Mouse (Mus musculus) urinary bladder, adult 18-20 months (tissue): Measurements from ENCODE around the gene Taf5.

Source experiments
- DNase-seq, 2 experiments: peaks; one replicate each; pipeline ENCODE4 v3.0.0; 2022; ENCODE audit warnings: low spot score in 2 of 2, mixed read lengths in 2 of 2

Taf5 gene

DNA sequence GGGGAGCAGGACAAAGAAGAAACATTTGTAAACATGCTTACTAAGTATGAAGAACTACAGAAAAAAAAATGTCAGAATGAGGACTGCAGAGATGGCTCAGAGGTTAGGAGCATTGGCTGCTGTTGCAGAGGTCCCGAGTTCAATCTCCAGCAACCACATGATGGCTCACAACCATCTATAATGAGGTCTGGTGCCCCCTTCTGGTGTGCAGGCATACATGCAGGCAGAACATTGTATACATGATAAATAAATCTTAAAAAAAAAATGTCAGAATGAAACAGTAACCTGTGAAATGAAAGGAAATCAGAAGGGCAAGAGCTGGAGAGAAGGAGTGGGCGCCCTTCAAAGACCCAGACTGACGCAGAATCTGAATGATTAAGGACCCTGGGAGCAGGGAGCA lies 1.7 kb upstream of the Taf5 start:
- DNase-seq, result no peak

DNA sequence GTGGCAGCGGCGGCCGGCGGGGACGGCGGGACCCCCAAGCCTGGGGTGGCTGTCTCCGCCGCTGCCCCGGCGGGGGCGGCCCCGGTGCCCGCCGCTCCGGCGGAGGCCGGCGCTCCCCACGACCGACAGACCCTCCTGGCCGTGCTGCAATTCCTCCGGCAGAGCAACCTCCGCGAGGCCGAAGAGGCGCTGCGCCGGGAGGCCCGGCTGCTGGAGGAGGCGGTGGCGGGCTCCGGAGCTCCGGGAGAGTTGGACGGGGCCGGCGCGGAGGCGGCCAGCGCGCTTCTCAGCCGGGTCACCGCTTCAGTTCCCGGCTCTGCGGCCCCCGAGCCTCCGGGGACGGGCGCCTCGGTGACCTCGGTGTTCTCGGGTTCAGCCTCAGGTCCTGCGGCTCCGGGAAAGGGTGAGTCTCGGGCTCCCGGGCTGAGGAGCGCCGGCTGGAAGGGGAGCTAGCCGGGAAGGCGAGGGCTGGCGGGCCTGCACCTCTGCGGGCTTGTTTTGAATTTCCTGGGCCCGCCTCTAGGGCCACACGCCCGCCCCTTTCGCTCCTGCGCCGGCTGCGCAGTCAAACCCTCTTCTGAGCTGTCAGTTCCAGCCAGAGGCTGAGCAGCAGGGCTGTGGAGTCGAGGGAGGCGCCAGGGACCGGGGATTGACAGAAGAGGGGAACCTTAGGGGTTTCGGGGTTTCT lies 522 bp downstream of the Taf5 start:
- DNase-seq, result peak; percentile 77 to 81

GRCm38 (mm10) chr19:47088226-47088625 lies 20.7 kb downstream of the Taf5 start:
- DNase-seq, result no peak

- peak; percentile 6 to 49 for DNase-seq
These were observed 22.4 kb downstream of the Taf5 start for GRCm38 (mm10) chr19:47089718-47090525.

DNA sequence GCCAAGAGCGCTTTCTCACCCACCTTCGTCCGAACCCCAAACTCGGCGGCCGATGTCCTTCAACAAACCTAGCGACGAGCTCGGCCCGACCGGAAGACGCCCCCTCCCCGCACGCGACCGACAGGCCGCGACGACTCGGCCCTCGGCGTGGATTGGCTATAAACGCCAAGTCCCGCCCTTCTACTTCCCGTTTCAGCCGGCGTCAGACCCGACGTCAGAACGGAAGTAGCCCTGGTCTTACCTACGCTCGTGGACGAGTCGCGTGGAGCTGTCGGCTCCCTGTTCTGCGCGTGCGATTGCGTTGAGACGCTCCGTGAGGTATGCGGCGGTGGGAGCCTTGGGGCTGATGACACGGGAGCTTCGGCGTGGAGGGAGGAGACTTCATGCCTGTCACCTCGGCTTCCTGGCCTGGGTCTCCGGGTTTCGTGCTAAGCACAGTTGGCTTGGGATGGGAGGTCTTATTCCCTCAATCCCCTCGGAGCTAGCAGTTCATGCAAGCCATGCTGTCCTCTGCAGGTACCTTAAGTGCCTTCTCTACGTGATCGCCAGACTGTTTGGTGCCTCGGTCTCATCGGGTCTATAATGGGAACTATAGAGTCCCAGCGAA lies 23.1 kb downstream of the Taf5 start, which contains the start of the genes Usmg5 and Pdcd11:
TSS of gene Usmg5 (minus strand) at position 98 of the 607 bp plus-strand sequence.
TSS of gene Pdcd11 (plus strand) at position 219 of the 607 bp plus-strand sequence.
- DNase-seq, result peak; percentile 85 to 93

GRCm38 (mm10) chr19:47101080-47101479 lies 33.5 kb downstream of the Taf5 start:
- no peak for DNase-seq

- DNase-seq, result no peak
These were observed 37.2 kb downstream of the Taf5 start for GRCm38 (mm10) chr19:47104641-47105271.

- no peak for DNase-seq
These were observed 51.1 kb downstream of the Taf5 start for GRCm38 (mm10) chr19:47118634-47119033.

- DNase-seq, result no peak
These were observed 53.5 kb downstream of the Taf5 start for GRCm38 (mm10) chr19:47121054-47121453.

GRCm38 (mm10) chr19:47122802-47123201 lies 55.3 kb downstream of the Taf5 start:
- DNase-seq, result no peak

DNA sequence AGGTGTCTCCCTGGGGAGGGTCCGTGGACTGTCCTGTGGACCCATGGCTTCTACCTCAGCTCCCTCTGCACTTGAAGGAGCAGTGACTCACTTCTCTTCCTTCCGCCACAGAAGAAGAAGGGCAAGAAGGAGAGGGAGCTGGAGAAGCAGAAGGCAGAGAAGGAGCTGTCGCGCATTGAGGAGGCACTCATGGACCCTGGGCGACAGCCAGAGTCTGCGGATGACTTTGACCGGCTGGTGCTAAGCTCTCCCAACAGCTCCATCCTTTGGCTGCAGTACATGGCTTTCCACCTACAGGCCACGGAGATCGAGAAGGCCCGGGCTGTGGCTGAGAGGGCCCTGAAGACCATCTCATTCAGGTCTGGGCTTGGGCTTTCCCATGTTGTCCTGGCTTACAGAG lies 60.6 kb downstream of the Taf5 start:
- no peak for DNase-seq

GRCm38 (mm10) chr19:47128835-47129234 lies 61.3 kb downstream of the Taf5 start:
- DNase-seq, result no peak

DNA sequence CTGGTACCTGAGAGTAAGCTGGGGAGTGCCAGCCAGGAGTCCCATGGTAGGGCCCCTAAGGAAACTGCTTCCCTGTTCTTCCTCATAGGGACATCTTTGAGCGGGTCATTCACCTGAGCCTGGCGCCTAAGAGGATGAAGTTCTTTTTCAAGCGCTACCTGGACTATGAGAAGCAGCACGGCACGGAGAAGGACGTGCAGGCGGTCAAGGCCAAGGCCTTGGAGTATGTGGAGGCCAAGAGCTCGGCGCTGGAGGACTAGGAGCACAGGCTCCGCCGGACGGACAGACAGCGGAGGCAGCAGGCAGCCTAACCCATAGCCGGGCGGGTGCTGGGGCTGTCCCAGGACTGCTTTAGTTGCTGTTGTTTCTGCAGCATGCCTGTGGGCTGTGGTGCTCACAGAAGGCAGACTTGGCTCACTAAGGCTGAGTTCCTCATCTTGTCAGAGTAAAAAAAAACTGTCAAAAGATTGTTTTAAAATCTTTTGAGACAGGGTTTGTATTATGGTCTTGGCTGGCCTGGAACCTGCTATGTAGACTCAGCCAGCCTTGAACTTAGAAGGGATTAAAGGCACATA lies 63.1 kb downstream of the Taf5 start:
- DNase-seq, result no peak
